Mouse (Mus musculus) layer of hippocampus, postnatal 36 days (tissue): Measurements from ENCODE around the gene Wwc1. TPM values are rescaled to one million over a fixed set of nuclear protein-coding genes. Genes with fewer than 3 reads are reported as not detected.
"Not testable (repeated sequence)": the region's sequence is repeated elsewhere in the genome, so short reads cannot be mapped to it uniquely, and the experiment has no call there.

Experiments used
- DNase-seq, 2 experiments: peaks; one replicate each; pipeline ENCODE4 v3.0.0; 2022
- total RNA-seq, 2 experiments: library from RNA; stranded (reverse); gene quantifications; 2 replicates each; pipeline ENCODE4 v1.2.3; 2021

The Wwc1 gene
- total RNA-seq, 2 experiments from 2014 or later = 103 to 104 TPM

DNA sequence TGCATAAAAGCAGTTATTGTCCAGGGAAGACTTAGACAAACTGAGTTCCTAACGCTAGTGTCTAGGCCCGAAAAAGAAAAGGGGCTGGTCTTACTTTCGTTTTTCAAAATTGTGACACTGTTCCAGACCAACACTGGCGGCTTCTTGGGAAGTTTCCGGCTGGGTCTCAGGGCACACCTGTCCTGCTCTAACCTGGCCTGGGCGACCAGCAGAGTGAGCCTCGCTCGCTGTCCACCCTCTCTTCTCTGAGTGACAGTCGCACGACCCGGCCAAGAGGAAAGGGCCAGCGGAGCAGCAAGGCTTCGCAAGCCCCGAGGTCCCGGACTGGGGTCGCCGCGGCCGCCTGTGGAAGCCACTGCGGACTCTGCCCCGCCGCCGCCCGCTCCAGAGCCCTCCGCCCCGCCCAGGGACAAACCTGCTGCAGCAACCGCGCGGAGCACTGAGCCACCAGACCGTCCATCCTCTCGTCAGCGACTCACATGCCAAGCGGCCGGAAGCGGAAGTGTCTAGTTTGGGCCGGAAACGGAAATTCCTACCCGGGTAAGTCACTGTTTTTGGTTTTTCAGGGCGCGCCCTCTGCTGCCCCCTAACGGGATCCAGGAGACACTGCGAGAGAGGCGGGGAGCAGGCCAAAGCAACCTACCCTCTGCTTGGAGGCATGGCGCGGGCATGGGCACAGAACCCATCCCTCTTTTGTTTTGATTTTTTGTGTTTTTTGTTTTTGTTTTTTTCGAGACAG, 146.1 kb downstream of the Wwc1 start, which contains the start of gene Rars:
Gene Rars (minus strand): TSS at position 485 of the 739 bp plus-strand sequence.
- peak; percentile 90 to 93 for DNase-seq

DNA sequence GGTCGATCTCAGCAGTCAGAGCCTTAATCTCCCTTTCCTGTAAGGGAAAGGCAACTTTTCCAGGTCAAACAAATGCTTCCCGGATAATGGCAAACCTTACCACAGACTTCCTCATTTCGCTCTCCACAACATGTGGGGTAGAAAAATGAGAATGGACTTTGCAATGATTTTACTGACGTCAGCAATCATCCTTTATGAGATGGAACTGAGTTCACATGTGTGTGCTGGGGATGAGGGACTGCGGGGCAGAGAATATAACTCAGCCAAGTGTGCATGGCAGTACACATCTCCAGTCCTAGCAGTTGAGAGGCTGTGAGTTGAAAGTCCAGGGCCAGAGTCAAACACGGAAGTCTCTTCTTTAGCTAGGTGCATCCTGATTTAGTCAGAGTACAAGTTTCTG, 147.1 kb downstream of the Wwc1 start:
- DNase-seq = no peak

DNA sequence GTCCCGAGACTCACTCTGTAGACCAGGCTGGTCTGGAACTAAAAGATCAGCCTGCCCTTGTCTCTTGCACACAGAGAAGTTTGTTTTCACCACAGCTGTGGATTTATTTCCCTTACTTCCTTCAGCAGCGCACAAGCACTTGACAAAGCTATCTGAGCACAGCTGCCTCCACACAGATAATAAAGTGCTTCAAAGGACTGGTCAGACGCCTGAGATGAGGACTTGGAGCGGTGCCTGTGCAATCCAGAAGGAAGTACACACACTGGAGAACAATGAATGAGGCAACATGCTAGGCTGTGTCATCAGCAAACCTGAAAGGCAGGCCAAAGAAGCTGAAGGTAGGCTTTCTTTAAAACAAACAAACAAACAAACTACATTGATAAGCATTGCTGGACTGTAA, 148.2 kb downstream of the Wwc1 start:
- no peak for DNase-seq

DNA sequence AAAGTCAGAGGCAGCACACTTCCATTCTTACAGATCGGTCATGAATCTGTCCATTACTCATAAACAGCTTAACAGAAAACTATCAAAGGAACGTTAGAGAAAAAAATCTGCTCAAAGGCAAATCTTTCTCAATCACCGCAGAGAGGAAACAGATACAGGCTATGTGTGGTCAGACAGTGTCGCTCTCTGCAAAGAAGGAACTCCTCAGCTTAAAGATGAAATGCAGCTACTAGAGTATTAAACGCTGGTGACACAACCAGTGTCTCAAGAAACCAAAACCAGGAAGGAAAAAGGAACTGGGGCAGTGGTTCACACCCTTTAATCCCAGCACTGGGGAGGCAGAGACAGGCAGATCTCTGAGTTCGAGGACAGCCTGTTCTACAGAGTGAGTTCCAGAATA, 152.6 kb downstream of the Wwc1 start:
- no peak for DNase-seq

DNA sequence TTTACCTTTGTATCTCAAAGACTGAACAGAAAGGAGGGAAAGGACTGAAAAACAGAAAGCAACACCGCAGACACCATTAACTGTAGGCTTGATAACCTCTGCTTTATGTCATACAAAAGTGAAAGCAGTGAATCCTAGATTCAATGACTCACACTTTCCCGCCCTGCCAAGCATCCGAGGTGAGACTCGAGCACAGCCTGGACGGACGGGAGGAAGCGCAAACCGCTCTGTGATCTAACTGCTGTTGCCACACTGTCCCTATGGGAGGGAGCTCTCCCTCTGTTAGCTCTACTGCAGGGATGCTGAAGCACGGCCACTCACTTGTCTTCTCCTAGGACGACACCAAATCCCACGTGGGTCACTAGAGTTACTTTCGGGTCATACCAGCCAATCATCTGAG, 164.0 kb downstream of the Wwc1 start:
- no peak for DNase-seq

DNA sequence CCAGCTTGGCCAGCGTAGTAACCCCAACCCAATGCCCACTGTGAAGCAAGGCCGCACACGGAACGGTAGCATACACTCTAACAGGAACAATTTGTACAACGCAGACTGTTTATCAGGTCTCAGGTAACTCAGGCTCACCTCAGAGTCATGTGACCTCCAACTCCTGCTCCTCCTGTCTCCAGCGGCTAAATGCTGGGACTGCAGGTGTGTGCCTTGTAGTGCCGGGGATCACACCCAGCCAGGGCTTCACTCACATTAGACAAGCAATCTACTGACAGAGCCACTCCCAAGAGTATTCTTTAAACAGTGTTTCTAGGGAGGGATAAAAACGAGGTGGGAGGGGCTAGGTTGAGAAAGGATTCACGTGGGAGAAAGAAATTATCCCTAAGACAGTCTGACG, 168.9 kb downstream of the Wwc1 start:
- no peak for DNase-seq

DNA sequence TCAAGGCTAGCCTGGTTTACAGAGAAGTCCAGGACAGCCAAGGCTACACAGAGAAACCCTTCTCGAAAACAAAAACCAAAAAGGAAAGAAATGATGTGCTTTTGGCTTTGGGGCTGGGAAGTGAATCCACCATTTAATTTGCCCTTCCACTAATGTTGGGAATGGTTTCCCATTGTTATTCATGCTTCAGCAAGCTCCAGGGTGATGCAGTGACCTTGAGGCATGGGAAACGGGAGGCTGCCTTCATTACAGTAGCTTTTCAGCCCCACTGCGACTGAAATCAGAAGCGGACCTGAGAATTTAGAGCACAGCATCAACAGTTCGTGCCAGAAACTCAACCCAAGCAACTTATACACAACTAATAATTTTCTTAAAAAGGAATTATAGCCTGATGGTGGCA, 179.0 kb downstream of the Wwc1 start:
- DNase-seq = no peak

DNA sequence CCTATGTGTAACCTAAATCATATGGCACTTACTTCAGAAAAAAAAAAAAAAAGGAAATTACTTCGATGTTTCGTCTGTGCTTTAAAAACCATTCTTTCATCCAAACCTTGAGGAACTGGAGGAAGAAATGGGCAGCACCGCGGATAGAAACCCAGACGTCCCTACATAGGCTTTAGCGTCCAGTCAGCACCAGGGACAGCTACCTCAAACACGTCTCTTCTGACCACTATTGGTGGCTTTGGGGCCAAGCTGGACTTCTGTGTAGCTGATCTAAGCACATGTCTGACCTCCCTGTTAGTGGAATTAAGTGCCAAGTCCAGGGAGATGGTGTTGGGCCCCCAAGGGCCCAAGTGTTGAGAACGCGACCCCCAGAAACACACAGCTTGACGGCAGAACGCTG, 181.5 kb downstream of the Wwc1 start, which contains the start of gene Fbll1:
Gene Fbll1 (minus strand): TSS at position 11 of the 400 bp plus-strand sequence.
- DNase-seq = no peak

DNA sequence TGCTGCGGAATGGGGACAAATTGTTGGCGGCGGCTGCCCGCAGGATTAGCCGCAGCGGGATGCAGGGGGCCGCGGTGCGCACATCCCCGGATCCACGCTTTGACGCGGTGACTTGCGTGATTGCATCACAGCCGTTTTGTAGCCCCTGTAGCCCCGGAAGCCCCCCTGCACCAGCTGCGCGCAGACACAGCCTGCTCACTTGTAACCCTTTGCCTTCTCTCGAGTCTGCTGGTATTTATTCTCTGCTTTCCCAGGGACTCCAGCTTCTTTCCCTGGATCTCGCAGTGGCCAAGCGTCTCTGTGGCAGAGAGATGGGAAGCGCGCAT, 181.9 kb downstream of the Wwc1 start:
- peak; percentile 79 to 81 for DNase-seq

DNA sequence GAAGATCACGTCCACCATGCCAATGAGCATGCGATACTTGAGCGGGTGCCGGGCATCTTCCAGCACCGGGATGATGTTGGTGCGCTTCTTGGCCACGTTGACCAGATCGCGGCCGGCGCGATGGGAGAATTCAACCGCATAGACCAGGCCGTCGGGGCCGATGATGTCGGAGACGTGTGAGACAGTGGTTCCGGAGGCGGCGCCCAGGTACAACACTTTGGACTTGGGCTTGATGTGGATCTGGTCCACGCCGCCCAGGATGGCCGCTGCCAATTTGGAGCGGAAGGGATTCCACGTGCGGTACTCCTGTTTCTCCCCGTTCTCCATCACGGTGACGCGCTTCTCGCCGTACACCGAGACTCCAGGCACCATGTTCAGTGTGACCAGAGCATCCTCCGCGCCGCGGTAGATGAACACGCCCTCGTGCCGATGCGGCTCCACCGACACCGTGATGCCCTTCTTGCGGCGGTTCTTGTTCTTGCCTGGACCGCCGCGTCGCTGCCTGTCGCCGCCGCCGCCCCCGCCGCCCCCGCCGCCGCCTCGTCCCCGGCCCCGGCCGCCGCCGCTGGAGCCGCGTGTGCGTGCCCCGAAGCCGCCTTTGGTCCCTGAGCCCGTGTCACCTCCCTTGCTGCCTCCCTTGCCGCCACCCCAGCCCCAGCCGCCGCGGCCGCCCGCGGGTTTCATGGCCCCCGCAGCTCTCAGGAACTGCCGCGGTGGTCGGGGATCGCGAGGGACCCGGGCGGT, 182.4 kb downstream of the Wwc1 start:
- peak; percentile 35 to 44 for DNase-seq

DNA sequence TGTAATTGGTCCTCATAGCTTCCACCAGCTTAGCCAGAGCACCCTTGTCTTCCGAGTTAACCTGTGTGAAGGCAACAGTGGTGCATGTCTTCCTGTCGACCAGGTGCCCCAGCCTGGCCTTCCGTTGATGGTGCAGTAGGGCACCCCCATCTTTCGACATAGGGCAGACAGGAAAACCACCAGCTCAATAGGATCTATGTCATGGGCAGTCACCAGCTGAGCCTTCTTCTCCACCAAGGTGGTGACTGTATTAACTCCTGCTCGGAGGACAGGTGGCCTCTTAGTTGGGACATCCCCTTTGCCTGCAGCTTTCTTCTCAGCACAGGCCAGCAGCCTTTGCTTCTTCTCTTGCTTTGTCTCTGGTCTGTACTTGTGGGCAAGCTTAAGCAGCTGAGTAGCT, 187.5 kb downstream of the Wwc1 start:
- not testable (repeated sequence) for DNase-seq

DNA sequence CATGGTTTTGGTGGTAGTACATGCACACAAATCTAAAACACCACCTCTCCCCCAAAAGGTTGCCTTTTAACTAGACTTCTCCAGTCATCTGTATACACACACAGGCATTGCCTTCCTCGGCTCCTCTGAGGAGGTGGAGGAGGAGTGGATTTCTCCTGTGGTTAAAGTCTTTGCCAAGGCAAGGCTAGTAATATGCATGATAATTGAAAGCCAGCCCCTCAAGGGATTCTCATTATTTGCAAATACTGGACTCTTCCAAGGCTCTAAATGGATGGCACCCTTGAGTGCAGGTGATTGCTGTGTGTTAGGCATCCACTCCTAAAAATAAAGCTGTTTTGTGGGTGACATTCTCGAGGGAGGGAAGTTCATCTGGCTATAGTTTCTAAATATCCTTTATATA, 191.9 kb downstream of the Wwc1 start:
- no peak for DNase-seq

Other genes with a start within 250 kb of the Wwc1 start
- gene Pank3, start 211.0 kb downstream of the Wwc1 start, total RNA-seq = 10 to 100 TPM; 42.6 to 43.4 TPM
- 10 to 100 TPM; 42.2 to 46.1 TPM for gene Fbll1, start 181.6 kb downstream of the Wwc1 start, total RNA-seq
- 10 to 100 TPM; 48.9 to 49.9 TPM for gene Rars, start 146.0 kb downstream of the Wwc1 start, total RNA-seq